Mouse (Mus musculus) thymus, adult 2 months (tissue): ENCODE data around the gene Copz2.

Source experiments
- CTCF ChIP-seq: fragments of 200-500 bp; IDR thresholded peaks from 2 replicates; pipeline ENCODE4 v1.5.1; 2012; ENCODE audit warnings: mild to moderate bottlenecking, control low read depth, low read length, moderate library complexity, borderline replicate concordance; ENCODE audit not compliant: control insufficient read depth, poor library complexity, insufficient read depth; ENCODE audit errors: extremely low read depth
- POLR2A ChIP-seq: fragments of 200-500 bp; IDR thresholded peaks from 2 replicates; pipeline ENCODE4 v1.6.1; 2012; ENCODE audit warnings: mild to moderate bottlenecking, low read length, control low read depth, moderate library complexity; ENCODE audit not compliant: control insufficient read depth, poor library complexity, insufficient read depth; ENCODE audit errors: extremely low read depth

DNA sequence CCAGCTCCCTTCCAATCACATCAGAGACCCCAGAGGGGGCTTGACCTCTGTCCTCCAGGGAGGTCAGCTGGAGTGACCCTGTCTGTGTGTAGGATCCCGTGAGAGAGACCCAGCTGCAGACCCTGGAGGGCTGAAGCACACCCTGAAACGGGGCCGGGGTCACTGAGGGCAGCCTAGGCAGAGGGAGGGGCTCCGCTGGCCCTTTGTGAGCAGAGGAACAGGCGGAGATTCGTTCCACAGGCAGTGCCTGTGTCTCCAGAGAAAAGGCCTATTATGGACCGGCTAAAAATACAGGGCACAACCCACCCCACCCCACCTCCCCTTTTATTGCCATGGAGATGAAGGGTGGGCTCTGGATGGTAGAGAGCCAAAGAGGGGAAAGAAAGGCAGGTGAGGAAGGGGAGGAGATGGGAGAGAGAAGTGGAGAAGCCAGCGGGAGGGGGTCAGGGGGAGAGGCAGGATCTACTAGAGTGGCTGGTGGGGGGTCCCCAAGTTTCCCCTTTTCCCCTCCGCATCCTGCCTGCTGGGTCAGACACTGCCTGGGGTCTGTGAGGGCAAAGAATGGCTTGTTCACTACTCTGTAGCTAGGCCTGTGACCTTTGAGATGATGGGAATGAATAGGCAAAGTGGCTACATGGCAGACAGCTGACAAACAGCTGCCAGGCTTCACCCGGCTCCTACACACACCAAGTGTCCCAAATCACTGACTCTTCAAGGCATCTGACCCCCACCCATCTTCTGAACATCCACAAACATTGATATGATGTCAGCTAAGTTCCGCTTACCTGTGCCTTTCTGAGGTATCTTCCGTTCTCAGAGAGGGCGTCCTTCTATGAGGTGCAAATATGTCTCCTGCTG is 50.0 kb downstream of the Copz2 start:
- no peak for TF ChIP-seq POLR2A
- no peak for TF ChIP-seq CTCF
